Mouse (Mus musculus) ES-CJ7 (cell line): ENCODE results near the gene Gm5294.
A peak's percentile ranks its signal among the peaks of the same experiment; 100 is the strongest.

ENCODE experiments used
- DNase-seq: peaks from one replicate; pipeline ENCODE4 v3.0.0; 2011; ENCODE audit warnings: low read depth, low spot score

Gene Gm5294

DNA sequence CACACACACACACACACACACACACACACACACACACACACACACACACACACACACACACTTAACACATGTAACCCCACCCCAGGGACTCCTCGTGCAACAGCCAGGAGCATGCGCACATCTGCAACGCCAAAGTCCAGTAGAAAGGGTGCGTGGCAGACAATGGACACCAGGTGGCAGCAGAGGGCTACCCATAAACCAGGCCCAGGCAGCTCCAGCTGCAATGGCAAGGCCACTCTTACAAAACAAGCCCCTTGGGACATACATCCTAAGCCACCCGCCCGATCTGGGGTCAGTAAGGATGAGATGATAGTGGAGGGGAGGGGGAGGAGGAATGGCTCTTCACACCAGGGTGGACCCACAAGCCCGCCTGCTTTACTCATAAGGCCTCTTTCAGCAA is 28.2 kb downstream of the Gm5294 start:
- DNase-seq, result peak; percentile 87

DNA sequence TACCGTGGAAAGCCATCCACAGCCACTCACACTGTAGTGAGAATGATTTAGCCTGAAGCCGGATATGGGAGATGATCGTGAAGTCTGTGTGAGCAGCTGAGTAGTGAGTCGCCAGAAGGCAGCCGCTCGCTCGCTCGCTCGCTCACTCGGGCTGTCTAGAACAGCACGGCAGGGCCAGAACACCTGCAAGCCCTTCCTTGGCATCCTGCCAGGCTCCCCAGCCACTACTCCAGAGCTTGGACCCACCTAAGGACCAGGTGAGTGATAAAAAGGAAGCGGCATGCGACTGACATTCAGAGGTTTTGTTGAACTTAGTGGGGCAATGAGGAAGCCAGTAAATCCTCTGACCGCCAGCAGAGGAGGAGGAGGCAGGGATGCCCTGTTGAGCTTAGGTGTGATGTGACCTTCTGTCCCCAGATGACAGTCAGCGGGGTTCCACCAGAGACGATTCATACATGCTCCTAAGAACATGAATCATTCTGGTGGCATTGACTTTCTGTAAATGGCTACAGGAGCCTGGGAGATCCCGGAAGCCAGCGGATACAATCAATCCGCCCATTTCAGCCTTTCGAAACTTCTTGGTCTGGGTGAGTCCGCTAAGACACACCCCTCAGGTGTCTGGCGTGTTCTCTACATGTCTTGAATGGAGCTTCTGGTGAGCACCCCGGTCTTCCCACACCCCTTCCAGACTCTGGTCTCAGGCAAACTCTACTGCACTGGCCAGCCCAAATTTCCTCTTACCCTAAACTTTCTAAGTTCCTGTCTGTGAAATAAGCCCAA is 30.0 kb downstream of the Gm5294 start:
- no peak for DNase-seq

DNA sequence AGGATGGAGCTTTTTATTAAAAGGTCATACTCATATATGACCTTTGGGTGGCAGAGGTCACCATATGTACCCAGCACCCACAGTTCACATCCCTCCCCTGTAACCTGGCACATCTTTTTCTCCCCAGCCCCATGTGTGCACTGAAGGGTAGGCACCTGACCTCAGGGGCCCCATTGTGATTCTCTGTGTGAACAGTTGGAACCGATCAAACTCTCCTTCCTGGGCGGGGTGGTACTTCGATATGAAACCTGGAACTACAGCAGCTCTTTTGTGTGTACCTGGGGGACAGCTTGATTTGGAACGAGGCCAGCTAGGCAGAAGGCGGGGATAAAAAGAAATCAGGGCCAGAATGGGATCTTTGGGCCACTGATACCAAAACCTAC is 30.6 kb downstream of the Gm5294 start:
- DNase-seq, result peak; percentile 24

DNA sequence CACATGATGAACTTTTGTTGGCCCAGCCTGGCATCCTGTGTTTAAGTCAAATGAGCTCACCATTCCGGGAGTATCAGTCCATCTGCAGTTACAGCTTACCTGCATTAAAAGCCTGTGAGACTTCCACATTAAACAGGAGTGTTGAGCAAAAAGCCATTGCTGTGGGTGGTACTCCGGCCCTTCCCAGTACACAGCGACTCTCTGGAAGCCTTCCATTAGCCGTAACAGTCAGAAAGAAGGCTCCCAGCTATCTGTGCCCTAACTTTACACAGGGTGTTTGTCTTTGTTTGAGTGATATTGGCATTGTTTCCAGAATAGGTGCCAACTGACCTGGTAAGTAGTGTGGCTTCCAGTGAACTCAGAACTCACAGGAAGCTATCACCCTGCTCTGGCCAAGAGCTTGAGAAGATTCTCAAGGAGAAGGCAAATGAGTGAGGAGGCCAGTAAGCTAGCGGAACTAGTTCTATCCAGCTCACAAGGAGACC is 31.5 kb downstream of the Gm5294 start:
- DNase-seq, result no peak

DNA sequence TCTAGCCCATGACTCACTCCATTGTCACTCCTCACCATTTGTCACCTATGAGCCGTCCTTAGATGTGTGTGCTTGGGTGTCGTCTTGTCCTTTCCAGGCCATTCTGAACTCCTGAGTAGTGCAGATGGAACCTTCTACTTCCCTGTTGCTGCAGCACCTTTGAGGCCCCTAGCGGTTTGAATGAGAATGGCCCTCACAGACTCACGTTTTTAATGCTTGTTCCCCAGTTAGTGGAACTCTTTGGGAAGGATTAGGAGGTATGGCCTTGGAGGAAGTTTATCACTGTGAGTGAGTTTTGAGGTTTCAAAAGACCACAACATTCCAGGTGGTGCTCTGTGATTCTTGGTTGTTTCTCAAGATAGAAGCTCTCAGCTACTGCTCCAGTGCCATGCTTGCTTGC is 32.3 kb downstream of the Gm5294 start:
- DNase-seq, result peak; percentile 40

DNA sequence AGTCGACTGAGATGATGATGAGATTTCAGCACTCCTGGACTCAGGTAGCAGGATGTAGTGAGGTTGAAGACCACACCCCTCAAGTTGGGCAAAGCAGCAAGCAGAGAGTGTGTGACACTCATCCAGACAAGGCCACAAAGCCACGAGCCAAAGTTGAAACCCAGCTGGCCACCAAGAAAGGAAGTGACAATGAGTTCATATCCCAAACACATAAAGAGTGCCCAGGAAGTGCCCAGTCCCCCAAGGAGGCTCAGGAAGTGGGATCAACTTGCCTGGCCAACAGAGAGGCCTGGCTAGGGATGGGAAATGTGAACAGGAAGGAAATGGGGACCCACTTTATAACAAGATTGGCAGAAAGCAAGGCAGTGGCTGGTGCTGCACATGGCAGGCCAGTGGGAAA is 33.5 kb downstream of the Gm5294 start:
- DNase-seq, result no peak

DNA sequence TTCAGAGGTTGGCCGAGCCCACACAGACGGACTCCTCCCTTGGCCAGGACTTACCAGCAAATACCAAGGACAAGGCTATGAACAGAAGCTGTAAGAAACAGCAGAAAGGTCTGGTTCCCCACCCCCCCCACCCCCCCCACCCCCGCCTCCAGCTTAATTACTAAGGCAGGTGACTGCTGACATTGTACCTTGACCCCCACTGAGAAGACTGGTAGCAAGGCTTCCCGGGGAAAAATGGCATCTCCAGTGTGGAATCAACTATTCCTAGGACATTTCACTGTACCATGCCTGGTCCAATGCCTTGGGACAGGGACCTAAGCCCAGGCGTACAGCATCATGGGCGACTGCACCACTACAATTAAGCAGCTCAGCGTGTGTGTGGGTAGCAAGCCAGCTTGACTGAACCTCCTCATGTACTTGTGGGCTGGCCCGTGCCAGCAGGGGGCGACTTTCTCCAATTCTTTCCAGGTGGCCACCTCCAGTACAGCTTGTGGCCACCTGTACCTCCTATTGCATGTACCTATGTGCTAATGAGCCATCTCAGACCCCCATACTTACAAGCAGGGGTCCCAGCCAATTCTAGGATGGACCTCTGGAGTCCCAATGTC is 37.2 kb downstream of the Gm5294 start:
- peak; percentile 74 for DNase-seq

DNA sequence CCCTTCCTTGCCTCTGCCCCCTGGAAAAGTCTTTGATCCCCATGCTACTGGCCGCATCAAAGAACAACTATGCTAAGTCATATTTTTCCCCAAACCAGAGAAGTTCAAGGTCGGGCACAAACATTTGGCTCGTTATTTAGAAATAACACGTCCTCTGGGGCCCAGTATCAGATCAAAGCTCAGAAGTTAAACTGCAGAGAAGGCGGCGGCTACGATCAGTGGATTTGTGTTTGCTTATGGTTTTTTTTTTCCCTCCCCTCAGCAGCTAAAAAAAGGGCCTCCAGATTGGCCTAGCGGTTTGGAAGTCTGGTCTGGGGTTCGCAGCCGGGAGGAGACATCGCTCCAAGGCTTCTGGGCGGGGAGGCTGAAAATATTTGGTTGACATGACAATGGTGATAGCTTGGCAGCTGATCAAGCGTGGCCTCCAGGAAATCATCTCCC is 38.0 kb downstream of the Gm5294 start:
- DNase-seq, result no peak

DNA sequence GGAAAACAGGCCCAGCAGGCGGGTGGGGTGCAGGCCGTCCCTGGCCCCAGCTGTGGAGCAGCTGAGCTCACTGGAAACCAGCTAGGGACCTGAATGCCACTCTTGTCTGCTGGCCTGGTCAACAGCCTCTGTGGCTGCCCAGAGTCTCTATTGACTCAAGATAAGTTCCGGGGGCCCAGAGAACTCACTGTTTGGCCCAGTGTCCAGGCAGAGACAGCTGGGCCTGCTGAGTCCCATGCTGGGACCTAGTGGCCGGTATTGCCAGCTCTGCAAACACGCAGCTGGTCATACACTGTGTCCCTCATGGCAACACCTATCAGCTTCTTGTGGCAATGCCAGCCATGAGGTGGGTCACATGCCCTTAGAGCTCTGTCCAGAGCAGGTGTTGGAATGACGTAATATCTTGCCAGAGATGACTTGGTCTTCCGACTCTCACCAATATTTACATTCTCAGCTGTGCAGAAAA is 43.8 kb downstream of the Gm5294 start:
- no peak for DNase-seq

DNA sequence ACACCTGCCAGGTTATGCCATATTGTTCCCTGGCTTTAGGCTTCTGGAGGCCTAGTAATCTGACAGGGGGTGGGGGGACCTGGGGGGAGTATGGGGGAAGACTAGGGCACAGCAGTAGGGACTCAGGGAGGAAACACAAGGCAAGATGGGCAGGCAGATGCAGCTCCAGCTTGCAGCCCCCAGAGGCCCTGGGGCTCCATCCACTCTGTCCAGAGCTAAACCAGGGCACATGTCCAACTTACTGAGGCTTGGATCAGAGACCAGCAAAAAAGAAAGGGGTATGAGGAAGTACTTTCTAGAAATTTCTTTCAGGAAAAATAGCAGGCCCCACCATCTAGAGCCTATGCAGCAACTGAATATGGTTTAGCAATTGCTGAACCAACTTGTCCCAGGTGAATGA is 44.3 kb downstream of the Gm5294 start:
- no peak for DNase-seq

DNA sequence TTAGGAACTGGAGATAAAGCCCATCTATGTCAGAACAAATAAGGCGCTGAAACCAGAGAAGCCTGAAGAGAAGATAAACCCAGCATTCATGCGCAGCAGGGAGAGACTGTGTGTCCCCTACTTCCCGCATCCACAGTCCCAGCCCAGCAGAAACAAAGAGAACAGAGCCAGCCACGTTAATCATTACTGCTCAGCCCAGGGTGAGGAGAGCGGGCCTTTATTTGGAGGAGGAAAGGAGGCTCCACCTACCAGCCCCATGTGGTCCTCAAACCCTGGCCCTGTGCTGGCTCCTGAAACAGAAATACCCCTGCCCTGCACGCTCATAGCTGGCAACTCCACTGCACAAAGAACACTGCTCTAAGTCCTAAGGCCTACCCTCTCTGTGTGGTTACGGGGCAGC is 45.0 kb downstream of the Gm5294 start:
- no peak for DNase-seq

DNA sequence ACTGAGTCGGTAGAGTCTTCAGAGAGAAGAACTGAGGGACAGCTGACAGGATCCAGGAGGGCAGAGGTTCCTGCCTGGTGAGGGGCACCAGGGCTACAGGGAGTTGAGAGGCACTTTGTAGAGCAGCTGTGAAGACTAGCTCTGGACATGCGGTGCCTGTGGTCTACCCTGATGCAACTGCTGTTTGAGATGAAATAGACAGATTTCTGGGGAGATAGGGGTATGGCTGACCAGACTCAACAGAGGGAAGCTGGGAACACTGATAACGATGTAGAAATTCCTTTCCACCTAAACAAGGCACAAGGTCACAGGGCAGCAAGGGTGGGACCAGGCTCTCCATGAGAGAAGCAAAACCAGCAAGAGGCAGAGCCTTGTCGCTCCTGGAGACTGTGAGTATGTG is 45.8 kb downstream of the Gm5294 start:
- no peak for DNase-seq
